Mouse (Mus musculus) hindbrain, embryonic 12.5 days (tissue): ENCODE measurements around the gene Nms. TPM values are rescaled to one million over a fixed set of nuclear protein-coding genes. Genes with fewer than 3 reads are reported as not detected.

Experiments
- ATAC-seq: fragments of 200-750 bp; cut with Nextera tagmentation; 2 replicates; pipeline ENCODE4 v1.8.0; 2017; ENCODE audit warnings: moderate TSS enrichment; ENCODE audit not compliant: low FRiP score
- H3K27ac ChIP-seq: fragments of 300-500 bp; sonication (generic); 2 replicates; pipeline ENCODE4 v1.5.1; 2016; ENCODE audit warnings: mild to moderate bottlenecking
- H3K27me3 ChIP-seq: fragments of 300-500 bp; sonication (generic); 2 replicates; pipeline ENCODE4 v1.6.1; 2016; ENCODE audit warnings: mild to moderate bottlenecking
- H3K36me3 ChIP-seq: fragments of 300-500 bp; sonication (generic); 2 replicates; pipeline ENCODE4 v1.6.1; 2016; ENCODE audit warnings: mild to moderate bottlenecking
- H3K4me1 ChIP-seq: fragments of 300-500 bp; sonication (generic); 2 replicates; pipeline ENCODE4 v1.6.1; 2016
- H3K4me2 ChIP-seq: fragments of 300-500 bp; sonication (generic); replicated peaks from 2 replicates; pipeline ENCODE4 v1.6.1; 2016; ENCODE audit warnings: mild to moderate bottlenecking
- H3K4me3 ChIP-seq: fragments of 300-500 bp; sonication (generic); 2 replicates; pipeline ENCODE4 v1.5.1; 2016; ENCODE audit warnings: mild to moderate bottlenecking
- H3K9ac ChIP-seq: fragments of 300-500 bp; sonication (generic); 2 replicates; pipeline ENCODE4 v1.6.1; 2016; ENCODE audit warnings: mild to moderate bottlenecking, moderate library complexity
- H3K9me3 ChIP-seq: fragments of 300-500 bp; sonication (generic); replicated peaks from 2 replicates; pipeline ENCODE4 v1.6.1; 2016; ENCODE audit warnings: mild to moderate bottlenecking
- WGBS: fragments of 180-500 bp; shearing (Covaris S2); methylation state at CpG from one replicate; pipeline ENCODE4 v1.1.7; 2016; 5-methylcytosine and 5-hydroxymethylcytosine counted together
- polyA plus RNA-seq: library from polyadenylated mRNA; unstranded; fragments of >200 nt; fragmentation: Nextera tagmentation; extraction: Ambion mirVana; gene quantifications from 2 replicates; pipeline ENCODE4 v1.2.1, GENCODE M21; 2016

Gene Nms
- polyA plus RNA-seq: 0.56 and 1.3 TPM in 2 replicates

DNA sequence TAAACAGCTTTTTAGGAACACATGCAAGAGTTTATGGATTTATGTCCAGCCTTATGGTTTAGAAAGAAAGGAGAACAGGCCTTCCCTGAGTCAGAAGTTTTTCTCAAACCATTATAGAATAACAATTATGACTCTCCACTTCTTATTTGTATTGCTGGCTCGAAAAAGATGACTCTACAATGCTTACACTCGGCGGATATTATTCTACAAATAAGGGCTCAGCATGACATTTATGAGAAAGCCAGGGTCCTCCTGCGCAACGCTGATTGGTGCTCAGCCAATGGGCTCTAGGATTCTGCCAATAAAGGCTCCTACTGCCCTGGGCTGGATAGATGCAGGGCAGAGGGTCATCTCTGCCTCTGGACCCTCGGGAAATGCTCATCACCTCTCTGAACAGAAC, at the start of gene Nms:
TSS of gene Nms (plus strand) at position 301 of the 400 bp plus-strand sequence.
- Histone ChIP-seq H3K9ac (no peak within 1 kb of the TSS), H3K9me3 (no peaks in the 10 kb centered on the region), H3K4me2 (no peak within 1 kb of the TSS), H3K4me1 (no peaks in the 10 kb centered on the region), H3K36me3 (no peaks in the 10 kb centered on the region), H3K27ac (no peak within 1 kb of the TSS), H3K27me3 (no peaks in the 10 kb centered on the region), H3K4me3 (no peak within 1 kb of the TSS)
- no peak for ATAC-seq
- 72% methylated on average over 6 of the region's 6 CpGs for WGBS

- no peak overlapping the region for H3K4me3 ChIP-seq
- no peak overlapping the region for H3K4me2 ChIP-seq
- H3K36me3 ChIP-seq: 0 out of 2 replicates have a peak, but pooled peaks cover 9% of the 10 kb centered on the region
- H3K27me3 ChIP-seq: no peaks in the 10 kb centered on the region
- WGBS: 90% methylated on average over 5 of the region's 5 CpGs
- H3K9me3 ChIP-seq: no peaks in the 10 kb centered on the region
- no peak overlapping the region for H3K9ac ChIP-seq
- no peak overlapping the region for H3K27ac ChIP-seq
- H3K4me1 ChIP-seq: peaks cover 26% of the 10 kb centered on the region
- ATAC-seq: no peak
Observed at GRCm38 (mm10) chr1:38891444-38891843, 47.5 kb upstream of the Nms start.

DNA sequence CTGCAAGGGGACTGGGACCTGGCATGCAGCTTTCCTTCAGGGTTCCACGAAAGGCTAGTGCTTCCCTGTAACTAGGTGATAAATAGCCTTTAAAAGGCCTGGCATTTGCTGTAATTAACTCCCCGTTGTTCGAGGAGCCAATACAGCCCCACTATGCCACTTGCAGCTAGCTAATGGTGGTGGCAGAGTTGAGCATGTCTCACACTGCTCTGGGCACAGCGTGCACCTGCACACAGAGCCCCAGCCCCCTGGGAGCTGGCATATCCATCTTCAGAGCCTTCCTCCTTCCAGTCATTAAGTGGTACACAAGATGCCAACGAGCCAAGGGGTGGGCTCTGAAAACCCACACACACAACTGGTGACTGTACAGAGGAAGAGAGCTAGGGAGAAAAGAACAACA, 45.9 kb upstream of the Nms start:
- no peak overlapping the region for H3K4me3 ChIP-seq
- no peaks in the 10 kb centered on the region for H3K27me3 ChIP-seq
- peak overlapping the region; percentile 64 for H3K27ac ChIP-seq
- H3K36me3 ChIP-seq: 0 out of 2 replicates have a peak, but pooled peaks cover 9% of the 10 kb centered on the region
- no peak overlapping the region for H3K9ac ChIP-seq
- no peaks in the 10 kb centered on the region for H3K9me3 ChIP-seq
- ATAC-seq: peak; percentile 28; the same call in 1 of the 2 replicates
- WGBS: 39% methylated on average over 5 of the region's 5 CpGs
- peaks cover 25% of the 10 kb centered on the region for H3K4me1 ChIP-seq
- no peak overlapping the region for H3K4me2 ChIP-seq

GRCm38 (mm10) chr1:38897431-38898248, 41.3 kb upstream of the Nms start, which contains the start of gene Chst10:
TSS of gene Chst10 (minus strand) at chr1:38898161.
- H3K4me3 ChIP-seq: peak within 1 kb of the TSS; percentile 77
- peak within 1 kb of the TSS; percentile 83 for H3K9ac ChIP-seq
- H3K4me1 ChIP-seq: peaks cover 22% of the 10 kb centered on the region
- no peaks in the 10 kb centered on the region for H3K36me3 ChIP-seq
- H3K9me3 ChIP-seq: no peaks in the 10 kb centered on the region
- no peaks in the 10 kb centered on the region for H3K27me3 ChIP-seq
- H3K4me2 ChIP-seq: peak within 1 kb of the TSS; percentile 65
- peak; percentile 87 for ATAC-seq
- under 1% methylated on average over 59 of the region's 67 CpGs for WGBS
- peak within 1 kb of the TSS; percentile 89 for H3K27ac ChIP-seq

- no peak overlapping the region for H3K27ac ChIP-seq
- no peaks in the 10 kb centered on the region for H3K27me3 ChIP-seq
- no peaks in the 10 kb centered on the region; the same call in 1 of the 2 replicates for H3K4me1 ChIP-seq
- no peaks in the 10 kb centered on the region for H3K36me3 ChIP-seq
- H3K4me2 ChIP-seq: no peak overlapping the region
- no peak for ATAC-seq
- no peak overlapping the region for H3K4me3 ChIP-seq
- H3K9me3 ChIP-seq: no peaks in the 10 kb centered on the region
- WGBS: 71% methylated on average over 5 of the region's 5 CpGs
- no peak overlapping the region for H3K9ac ChIP-seq
Observed at GRCm38 (mm10) chr1:38902571-38902970, 36.4 kb upstream of the Nms start.

DNA sequence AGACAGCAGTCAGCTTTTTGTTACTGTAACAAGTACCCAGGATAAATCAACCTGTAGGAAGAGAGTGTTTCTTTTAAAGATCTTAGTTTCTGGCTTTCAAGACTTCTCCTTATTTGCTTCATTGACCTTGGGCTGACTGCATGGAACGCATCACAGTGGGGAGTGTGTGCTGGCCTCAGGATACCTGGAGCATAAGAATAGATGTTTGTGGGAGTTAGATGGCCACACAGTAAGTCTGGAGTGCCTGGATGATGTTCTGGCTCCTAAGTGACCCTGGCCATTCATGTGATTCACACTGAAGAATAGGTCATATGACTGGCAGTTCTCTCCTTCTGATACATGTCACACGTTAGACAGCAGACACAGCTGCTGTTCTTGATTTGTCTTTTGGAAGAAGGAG, 35.0 kb upstream of the Nms start:
- H3K27ac ChIP-seq: no peak overlapping the region
- 74% methylated on average over 2 of the region's 2 CpGs for WGBS
- ATAC-seq: no peak
- H3K9me3 ChIP-seq: no peaks in the 10 kb centered on the region
- no peak overlapping the region for H3K9ac ChIP-seq
- H3K27me3 ChIP-seq: no peaks in the 10 kb centered on the region
- H3K4me1 ChIP-seq: no peaks in the 10 kb centered on the region
- H3K4me3 ChIP-seq: no peak overlapping the region
- no peaks in the 10 kb centered on the region for H3K36me3 ChIP-seq
- no peak overlapping the region for H3K4me2 ChIP-seq

GRCm38 (mm10) chr1:38928996-38929395, 10.0 kb upstream of the Nms start:
- Histone ChIP-seq H3K4me2 (no peak overlapping the region), H3K36me3 (no peaks in the 10 kb centered on the region), H3K4me3 (no peak overlapping the region), H3K27ac (no peak overlapping the region), H3K4me1 (no peaks in the 10 kb centered on the region), H3K27me3 (no peaks in the 10 kb centered on the region), H3K9ac (no peak overlapping the region), H3K9me3 (no peaks in the 10 kb centered on the region)
- no peak for ATAC-seq
- WGBS: 85% methylated on average over 4 of the region's 4 CpGs

- Histone ChIP-seq H3K4me1 (no peaks in the 10 kb centered on the region), H3K4me2 (no peak overlapping the region), H3K9me3 (no peaks in the 10 kb centered on the region), H3K27ac (no peak overlapping the region), H3K36me3 (no peaks in the 10 kb centered on the region), H3K4me3 (no peak overlapping the region), H3K27me3 (no peaks in the 10 kb centered on the region), H3K9ac (no peak overlapping the region)
- no peak for ATAC-seq
- WGBS: 65% methylated on average over 4 of the region's 4 CpGs
Observed at GRCm38 (mm10) chr1:38929468-38929867, 9.5 kb upstream of the Nms start.

DNA sequence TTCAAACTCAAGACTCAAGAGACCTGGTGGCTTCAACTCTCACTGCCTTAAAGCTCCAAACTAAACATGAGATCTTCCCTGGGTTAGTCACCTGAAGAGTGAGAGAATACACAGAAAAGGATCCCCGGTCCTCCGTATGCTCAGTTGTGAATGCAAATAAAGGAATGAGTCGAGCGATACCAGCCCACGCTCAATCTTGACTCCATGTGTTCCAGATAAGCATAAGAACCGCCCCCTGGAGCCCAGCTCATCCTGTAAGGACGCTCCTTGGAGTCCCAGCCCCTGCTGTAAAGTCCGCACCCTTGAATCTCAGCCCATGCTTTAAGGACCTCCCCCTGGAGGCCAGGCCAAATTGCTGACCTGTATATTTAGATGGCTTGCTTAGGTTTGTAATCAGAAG, 8.2 kb upstream of the Nms start:
- Histone ChIP-seq H3K4me3 (no peak overlapping the region), H3K9me3 (no peaks in the 10 kb centered on the region), H3K27ac (no peak overlapping the region), H3K36me3 (no peaks in the 10 kb centered on the region), H3K4me2 (no peak overlapping the region), H3K4me1 (no peaks in the 10 kb centered on the region), H3K27me3 (no peaks in the 10 kb centered on the region), H3K9ac (no peak overlapping the region)
- WGBS: 70% methylated on average over 8 of the region's 8 CpGs
- no peak for ATAC-seq

DNA sequence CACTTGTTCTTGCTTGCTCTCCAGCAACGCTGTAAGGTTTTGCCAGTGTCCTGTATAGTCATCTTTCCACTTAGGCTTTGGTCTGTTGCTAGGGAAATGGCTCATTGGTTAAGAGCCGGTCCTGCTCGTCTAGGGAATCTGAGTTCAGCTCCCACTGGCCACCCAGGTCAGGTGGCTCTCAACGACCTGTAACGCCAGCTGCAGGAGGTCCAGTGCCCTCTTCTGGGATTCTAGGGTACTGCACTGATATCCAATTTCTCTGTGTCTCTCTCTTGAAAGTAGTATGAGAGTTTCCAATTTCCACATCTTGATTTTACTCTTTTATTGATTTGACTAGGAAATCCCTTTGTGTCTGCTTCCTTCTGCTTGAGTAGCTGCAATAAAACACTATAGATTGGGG, 4.3 kb upstream of the Nms start:
- WGBS: 32% methylated on average over 5 of the region's 5 CpGs

DNA sequence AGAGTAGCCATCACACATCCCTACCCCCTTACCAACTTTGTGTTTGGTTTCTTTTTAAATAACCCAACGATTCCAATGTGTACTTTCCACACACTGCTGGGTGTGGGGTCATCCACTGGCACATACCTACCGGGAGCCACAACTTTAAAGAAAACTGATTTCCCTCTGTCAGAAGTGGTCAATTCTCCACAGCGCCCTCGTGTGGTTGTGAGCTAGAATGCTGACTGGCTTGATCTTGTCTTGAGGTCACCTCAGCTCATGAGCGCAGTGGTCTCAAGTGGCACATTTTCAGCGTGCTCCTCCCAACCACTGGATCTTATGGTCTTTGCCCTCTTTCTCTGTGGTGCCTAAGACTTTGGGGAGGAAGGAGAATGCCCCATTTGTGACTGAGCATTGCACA, 2.2 kb upstream of the Nms start:
- no peak overlapping the region for H3K27ac ChIP-seq
- no peaks in the 10 kb centered on the region for H3K4me1 ChIP-seq
- H3K36me3 ChIP-seq: no peaks in the 10 kb centered on the region
- no peak overlapping the region for H3K9ac ChIP-seq
- H3K4me2 ChIP-seq: no peak overlapping the region
- no peaks in the 10 kb centered on the region for H3K9me3 ChIP-seq
- ATAC-seq: no peak
- no peak overlapping the region for H3K4me3 ChIP-seq
- H3K27me3 ChIP-seq: no peaks in the 10 kb centered on the region
- WGBS: 26% methylated on average over 6 of the region's 6 CpGs

More for the DNA sequence above, 4.3 kb upstream of the Nms start:
- no peaks in the 10 kb centered on the region for H3K9me3 ChIP-seq
- H3K27ac ChIP-seq: no peak overlapping the region
- H3K27me3 ChIP-seq: no peaks in the 10 kb centered on the region
- H3K4me1 ChIP-seq: no peaks in the 10 kb centered on the region
- no peak overlapping the region for H3K4me2 ChIP-seq
- no peak for ATAC-seq
- no peaks in the 10 kb centered on the region for H3K36me3 ChIP-seq
- no peak overlapping the region for H3K9ac ChIP-seq
- no peak overlapping the region for H3K4me3 ChIP-seq

- H3K4me1 ChIP-seq: no peaks in the 10 kb centered on the region
- H3K36me3 ChIP-seq: no peaks in the 10 kb centered on the region
- no peak overlapping the region for H3K9ac ChIP-seq
- no peak overlapping the region for H3K27ac ChIP-seq
- H3K27me3 ChIP-seq: no peaks in the 10 kb centered on the region
- H3K9me3 ChIP-seq: no peaks in the 10 kb centered on the region
- 5% methylated on average over 5 of the region's 5 CpGs for WGBS
- H3K4me2 ChIP-seq: no peak overlapping the region
- no peak overlapping the region for H3K4me3 ChIP-seq
- ATAC-seq: no peak
Observed at GRCm38 (mm10) chr1:38939608-38940007, 659 bp downstream of the Nms start.

GRCm38 (mm10) chr1:38956457-38956856, 17.5 kb downstream of the Nms start:
- Histone ChIP-seq H3K4me3 (no peak overlapping the region), H3K27ac (no peak overlapping the region), H3K36me3 (no peaks in the 10 kb centered on the region), H3K4me1 (no peaks in the 10 kb centered on the region), H3K4me2 (no peak overlapping the region), H3K9me3 (no peaks in the 10 kb centered on the region), H3K9ac (no peak overlapping the region), H3K27me3 (no peaks in the 10 kb centered on the region)
- no peak for ATAC-seq
- WGBS: 95% methylated on average over 3 of the region's 3 CpGs
